Mouse (Mus musculus) stomach, embryonic 14.5 days (tissue): ENCODE data around the gene Prkag2. TPM values are rescaled to one million over a fixed set of nuclear protein-coding genes. Genes with fewer than 3 reads are reported as not detected.

ENCODE experiments used
- ATAC-seq: fragments of 200-750 bp; cut with Nextera tagmentation; 2 replicates; pipeline ENCODE4 v1.8.0; 2017; ENCODE audit warnings: low read depth, moderate TSS enrichment; ENCODE audit not compliant: insufficient number of reproducible peaks, insufficient read depth, low FRiP score
- H3K27ac ChIP-seq: fragments of 300-500 bp; sonication (generic); 2 replicates; pipeline ENCODE4 v1.5.1; 2014; ENCODE audit warnings: mild to moderate bottlenecking, low read length, moderate library complexity, mixed read lengths
- H3K27me3 ChIP-seq: fragments of 300-500 bp; sonication (generic); 2 replicates; pipeline ENCODE4 v1.6.1; 2014; ENCODE audit warnings: low read length, control low read depth, mixed read lengths; ENCODE audit not compliant: control insufficient read depth, insufficient read depth
- H3K36me3 ChIP-seq: fragments of 300-500 bp; sonication (generic); 2 replicates; pipeline ENCODE4 v1.6.1; 2014; ENCODE audit warnings: mild to moderate bottlenecking, control low read depth, low read length, moderate library complexity, mixed read lengths; ENCODE audit not compliant: control insufficient read depth, insufficient read depth
- H3K4me1 ChIP-seq: fragments of 300-500 bp; sonication (generic); 2 replicates; pipeline ENCODE4 v1.6.1; 2014; ENCODE audit warnings: low read length, control low read depth, mixed read lengths; ENCODE audit not compliant: control insufficient read depth, insufficient read depth
- H3K4me2 ChIP-seq: fragments of 300-500 bp; sonication (generic); replicated peaks from 2 replicates; pipeline ENCODE4 v1.6.1; 2014; ENCODE audit warnings: low read depth, low read length, control low read depth
- H3K4me3 ChIP-seq: fragments of 300-500 bp; sonication (generic); 2 replicates; pipeline ENCODE4 v1.5.1; 2014; ENCODE audit warnings: low read depth, low read length, control low read depth
- H3K9ac ChIP-seq: fragments of 300-500 bp; sonication (generic); replicated peaks from 2 replicates; pipeline ENCODE4 v1.6.1; 2014; ENCODE audit warnings: low read depth, mild to moderate bottlenecking, control low read depth, low read length, moderate library complexity, mixed read lengths
- H3K9me3 ChIP-seq: fragments of 300-500 bp; sonication (generic); 2 replicates; pipeline ENCODE4 v1.6.1; 2016; ENCODE audit warnings: low read depth, low read length, control low read depth; ENCODE audit not compliant: control insufficient read depth
- WGBS: fragments of 180-500 bp; shearing (Covaris S2); extraction: QIAGEN DNeasy Blood & Tissue Kit; methylation state at CpG from one replicate; pipeline ENCODE4 v1.1.7; 2014; 5-methylcytosine and 5-hydroxymethylcytosine counted together
- polyA plus RNA-seq: library from polyadenylated mRNA; unstranded; fragments of >200 nt; fragmentation: Nextera tagmentation; extraction: Ambion mirVana; gene quantifications from 2 replicates; pipeline ENCODE4 v1.2.1, GENCODE M21; 2014

The Prkag2 gene
- polyA plus RNA-seq, 1 experiment from 2014 or later: 54.7 TPM

- Histone ChIP-seq H3K9me3 (no peaks in the 10 kb centered on the region), H3K27ac (no peak overlapping the region), H3K4me3 (no peak overlapping the region), H3K4me1 (0 out of 2 replicates have a peak, but pooled peaks cover 3% of the 10 kb centered on the region), H3K27me3 (no peaks in the 10 kb centered on the region), H3K36me3 (peaks cover 66% of the 10 kb centered on the region), H3K4me2 (no peak overlapping the region), H3K9ac (no peak overlapping the region)
- WGBS: 55% methylated on average over 4 of the region's 4 CpGs
- ATAC-seq: no peak
These were observed 287.4 kb downstream of the Prkag2 start for GRCm38 (mm10) chr5:24813005-24813404.

Other genes starting within 250 kb of the Prkag2 start
- not detected in 2 replicates for gene Galntl5, start 80.8 kb upstream of the Prkag2 start, polyA plus RNA-seq
- 46.4 and 52.4 TPM in 2 replicates for gene Galnt11, start 121.3 kb upstream of the Prkag2 start, polyA plus RNA-seq
- not detected in 2 replicates for gene E130116L18Rik, start 122.5 kb upstream of the Prkag2 start, polyA plus RNA-seq